Mouse (Mus musculus) CH12.LX (cell line): ENCODE measurements around the gene Hspa12a. TPM values are rescaled to one million over a fixed set of nuclear protein-coding genes. Genes with fewer than 3 reads are reported as not detected.

Experiments
- DNase-seq: peaks from one replicate; pipeline ENCODE4 v3.0.0-alpha.2; 2013; ENCODE audit errors: extremely low read depth
- H3K27ac ChIP-seq: 2 replicates; pipeline ENCODE4 v1.5.1; 2012; ENCODE audit warnings: low read depth, mild to moderate bottlenecking, control low read depth, moderate library complexity; ENCODE audit not compliant: insufficient read depth
- H3K27me3 ChIP-seq: replicated peaks from 2 replicates; pipeline ENCODE3; 2012; ENCODE audit warnings: inconsistent platforms
- H3K36me3 ChIP-seq, 2 experiments: replicated peaks in 1 of 2; 2 replicates each; pipeline versions ENCODE3 to v1.6.1; 2012; ENCODE audit warnings: inconsistent platforms in 1 of 2, low read length in 1 of 2, mild to moderate bottlenecking in 1 of 2, mixed read lengths in 1 of 2, moderate library complexity in 1 of 2; ENCODE audit not compliant: control insufficient read depth in 1 of 2, insufficient read depth in 1 of 2
- H3K4me1 ChIP-seq, 2 experiments: 2 replicates each; pipeline ENCODE4 v1.6.1; 2012; ENCODE audit warnings: inconsistent platforms in 1 of 2, moderate library complexity in 1 of 2; ENCODE audit not compliant: insufficient read depth in 2 of 2, control insufficient read depth in 1 of 2
- H3K4me2 ChIP-seq: 2 replicates; pipeline ENCODE4 v1.6.1; 2012; ENCODE audit warnings: low read depth, mild to moderate bottlenecking, control low read depth; ENCODE audit not compliant: poor library complexity, insufficient read depth, severe bottlenecking
- H3K4me3 ChIP-seq, 3 experiments: fragments of 150-350 bp in 1 of 3; sonication (generic) in 1 of 3; replicated peaks in 1 of 3; 2 replicates each; pipeline versions ENCODE3 to v1.5.1; 2011 to 2012; ENCODE audit warnings: low read depth in 2 of 3, low read length in 2 of 3, mild to moderate bottlenecking in 2 of 3, moderate library complexity in 2 of 3, control low read depth in 1 of 3, improper control_type of control experiment in 1 of 3, inconsistent platforms in 1 of 3, mixed read lengths in 1 of 3; ENCODE audit not compliant: poor library complexity in 1 of 3
- H3K79me2 ChIP-seq: replicated peaks from 2 replicates; pipeline ENCODE4 v1.6.1; 2012; ENCODE audit warnings: mild to moderate bottlenecking, moderate library complexity; ENCODE audit not compliant: control insufficient read depth, poor library complexity, insufficient read depth, severe bottlenecking; ENCODE audit errors: extremely low read depth
- H3K9ac ChIP-seq: 2 replicates; pipeline ENCODE4 v1.6.1; 2012; ENCODE audit warnings: low read depth, mild to moderate bottlenecking, control low read depth, moderate library complexity; ENCODE audit not compliant: insufficient read depth
- H3K9me3 ChIP-seq: replicated peaks from 2 replicates; pipeline ENCODE3; 2012; ENCODE audit warnings: low read length, inconsistent platforms, mixed read lengths
- CHD1 ChIP-seq: IDR thresholded peaks from 2 replicates; pipeline ENCODE4 v1.6.1; 2012; ENCODE audit warnings: low read depth, low read length, improper control_type of control experiment, inconsistent platforms
- CTCF ChIP-seq, 2 experiments: IDR thresholded peaks in 1 of 2; conservative IDR thresholded peaks in 1 of 2; 2 replicates each; pipeline ENCODE4 v1.5.1; 2011 to 2012; ENCODE audit warnings: low read depth in 2 of 2, low read length in 2 of 2, improper control_type of control experiment in 1 of 2, inconsistent platforms in 1 of 2, mild to moderate bottlenecking in 1 of 2, moderate library complexity in 1 of 2
- E2F4 ChIP-seq: IDR thresholded peaks from 2 replicates; pipeline ENCODE4 v1.6.1; 2011; ENCODE audit warnings: low read depth, low read length, improper control_type of control experiment; ENCODE audit not compliant: insufficient replicate concordance
- ELF1 ChIP-seq: IDR thresholded peaks from 2 replicates; pipeline ENCODE4 v1.6.1; 2014; ENCODE audit warnings: low read depth, mild to moderate bottlenecking, inconsistent platforms, low read length, improper control_type of control experiment
- ETS1 ChIP-seq: conservative IDR thresholded peaks from 2 replicates; pipeline ENCODE4 v1.6.1; 2012; ENCODE audit warnings: low read depth, mild to moderate bottlenecking, inconsistent platforms, low read length, improper control_type of control experiment, moderate library complexity
- GABPA ChIP-seq: IDR thresholded peaks from 2 replicates; pipeline ENCODE4 v1.6.1; 2012; ENCODE audit warnings: low read depth, low read length, improper control_type of control experiment, inconsistent platforms; ENCODE audit not compliant: insufficient replicate concordance
- HCFC1 ChIP-seq: IDR thresholded peaks from 2 replicates; pipeline ENCODE4 v1.6.1; 2012; ENCODE audit warnings: low read depth, mild to moderate bottlenecking, inconsistent platforms, low read length, improper control_type of control experiment
- IRF4 ChIP-seq: IDR thresholded peaks from 2 replicates; pipeline ENCODE4 v1.6.1; 2014; ENCODE audit warnings: low read depth, mild to moderate bottlenecking, inconsistent platforms, low read length, improper control_type of control experiment
- JUND ChIP-seq: conservative IDR thresholded peaks from 2 replicates; pipeline ENCODE4 v1.6.1; 2011; ENCODE audit warnings: low read depth, low read length, improper control_type of control experiment
- MAFK ChIP-seq: IDR thresholded peaks from 2 replicates; pipeline ENCODE4 v1.6.1; 2011; ENCODE audit warnings: low read length, improper control_type of control experiment; ENCODE audit not compliant: insufficient replicate concordance
- MAX ChIP-seq: IDR thresholded peaks from 2 replicates; pipeline ENCODE4 v1.6.1; 2011; ENCODE audit warnings: low read length, improper control_type of control experiment
- MAZ ChIP-seq: IDR thresholded peaks from 2 replicates; pipeline ENCODE4 v1.6.1; 2012; ENCODE audit warnings: low read depth, mild to moderate bottlenecking, inconsistent platforms, low read length, improper control_type of control experiment, moderate library complexity
- MEF2A ChIP-seq: IDR thresholded peaks from 2 replicates; pipeline ENCODE4 v1.6.1; 2014; ENCODE audit warnings: low read depth, mild to moderate bottlenecking, inconsistent platforms, low read length, improper control_type of control experiment, borderline replicate concordance
- NRF1 ChIP-seq: IDR thresholded peaks from 2 replicates; pipeline ENCODE4 v1.6.1; 2014; ENCODE audit warnings: low read depth, mild to moderate bottlenecking, inconsistent platforms, low read length, improper control_type of control experiment, moderate library complexity
- PAX5 ChIP-seq: IDR thresholded peaks from 2 replicates; pipeline ENCODE4 v1.6.1; 2012; ENCODE audit warnings: low read length, inconsistent platforms, mixed read lengths
- POLR2A ChIP-seq: IDR thresholded peaks from 2 replicates; pipeline ENCODE4 v1.6.1; 2011; ENCODE audit warnings: low read depth, mild to moderate bottlenecking, improper control_type of control experiment, low read length
- TCF12 ChIP-seq: IDR thresholded peaks from 2 replicates; pipeline ENCODE4 v1.6.1; 2014; ENCODE audit warnings: low read depth, mild to moderate bottlenecking, inconsistent platforms, low read length, improper control_type of control experiment
- UBTF ChIP-seq: IDR thresholded peaks from 2 replicates; pipeline ENCODE4 v1.6.1; 2012; ENCODE audit warnings: low read depth, mild to moderate bottlenecking, inconsistent platforms, low read length, improper control_type of control experiment, moderate library complexity
- USF2 ChIP-seq: conservative IDR thresholded peaks from 2 replicates; pipeline ENCODE4 v1.6.1; 2011; ENCODE audit warnings: low read depth, low read length, improper control_type of control experiment
- ZKSCAN1 ChIP-seq: IDR thresholded peaks from 2 replicates; pipeline ENCODE4 v1.6.1; 2012; ENCODE audit warnings: low read depth, inconsistent platforms, low read length, improper control_type of control experiment, borderline replicate concordance
- ZNF384 ChIP-seq: IDR thresholded peaks from 2 replicates; pipeline ENCODE4 v1.6.1; 2012; ENCODE audit warnings: low read depth, low read length, improper control_type of control experiment, inconsistent platforms
- dilution Hi-C: fragments of 300-500 bp; cut with MboI; formaldehyde crosslinking; loops from 2 replicates; pipeline ENCODE4 v1.14.3; 2020; ENCODE audit warnings: low sequenced_read_pairs; ENCODE audit not compliant: extremely low pct_unique_long_range_greater_than_20kb, extremely low pct_ligation_motif_present
- in situ Hi-C: fragments of 300-500 bp; cut with MboI; formaldehyde crosslinking; loops from 3 replicates; pipeline ENCODE4 v1.14.3; 2019; ENCODE audit warnings: low sequenced_read_pairs, low pct_ligation_motif_present, low pct_unique_long_range_greater_than_20kb, mixed read lengths
- polyA plus RNA-seq: library from polyadenylated mRNA; unstranded; fragments of >175 nt; gene quantifications from 2 replicates; pipeline ENCODE4 v1.2.1, GENCODE M21; 2012; ENCODE audit warnings: low read depth; ENCODE audit not compliant: insufficient read length
- total RNA-seq, 2 experiments: library from RNA; depleted of rRNA; stranded (reverse); fragments of 300-350 nt in 1 of 2; fragments of >200 nt in 1 of 2; gene quantifications; 2 replicates each; pipeline ENCODE4 v1.2.3; 2012 to 2014

The Hspa12a gene
- total and polyA plus RNA-seq, 3 experiments: 1.4 to 1.9 (median 1.4) TPM

DNA sequence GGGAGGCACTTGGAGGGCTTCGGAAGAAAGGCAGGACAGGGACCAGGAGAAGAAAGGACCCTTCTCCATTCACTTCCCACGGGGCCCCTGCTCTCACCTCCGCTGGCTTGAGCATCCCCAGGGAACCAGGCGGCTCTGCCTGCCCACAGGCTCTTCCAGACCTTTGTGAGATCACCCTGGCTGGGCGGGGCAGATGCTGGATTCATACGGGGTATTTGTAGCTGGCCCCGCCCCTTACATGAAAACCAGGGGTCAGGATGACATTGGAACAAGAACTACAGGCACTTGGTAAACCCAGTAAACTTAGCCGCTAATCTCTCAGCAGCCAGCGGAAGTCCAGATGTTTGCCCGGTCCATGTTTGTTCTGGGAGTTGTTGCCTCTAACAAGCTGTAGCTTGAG lies 149.2 kb downstream of the Hspa12a start, which contains the start of gene 1700019N19Rik:
Gene 1700019N19Rik (minus strand): TSS at position 178 of the 400 bp plus-strand sequence.
- in situ Hi-C loops: no loop called here

DNA sequence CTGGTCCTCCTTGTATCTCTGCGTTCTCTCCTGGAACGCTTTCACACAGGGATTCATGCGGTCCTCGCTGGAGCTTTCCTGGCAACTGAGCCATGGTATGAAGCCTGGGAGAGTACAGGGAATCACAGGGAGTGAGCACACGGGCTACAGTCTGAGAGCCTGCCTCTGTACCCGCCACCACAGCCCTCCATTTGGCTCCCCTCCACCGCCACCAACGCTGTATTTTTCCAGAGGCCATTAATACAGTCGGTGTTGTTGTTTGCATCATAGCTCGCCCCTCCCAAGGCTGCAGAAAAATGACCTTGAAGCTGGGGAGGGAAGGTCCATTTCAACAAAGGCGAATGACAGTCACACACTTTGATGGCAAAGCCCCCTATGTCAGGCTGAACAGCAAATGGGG lies 154.3 kb downstream of the Hspa12a start:
- no peak for DNase-seq
- dilution Hi-C loops: no loop called here
- H3K27me3 ChIP-seq: no peaks in the 10 kb centered on the region

More for the DNA sequence above, 149.2 kb downstream of the Hspa12a start, which contains the start of gene 1700019N19Rik:
- no peak for TF ChIP-seq PAX5
- no peak for TF ChIP-seq NRF1
- no peak for TF ChIP-seq ETS1
- no peak for TF ChIP-seq IRF4
- TF ChIP-seq GABPA: no peak
- no peak for TF ChIP-seq JUND
- TF ChIP-seq MAZ: no peak
- no peak for TF ChIP-seq MAFK
- no peak for TF ChIP-seq UBTF
- TF ChIP-seq POLR2A: no peak
- no peak for TF ChIP-seq TCF12
- TF ChIP-seq USF2: no peak
- no peak for TF ChIP-seq CTCF (conservative IDR thresholded peaks at IDR 0.05 in 1 of 2, IDR thresholded peaks at IDR 0.05 in 1 of 2; ENCODE audit: low read depth in 2 of 2, low read length in 2 of 2)
- no peak for TF ChIP-seq E2F4
- TF ChIP-seq ELF1: no peak
- no peak for TF ChIP-seq MAX
- TF ChIP-seq ZNF384: no peak
- no peak for TF ChIP-seq CHD1
- no peak for TF ChIP-seq ZKSCAN1
- Histone ChIP-seq H3K79me2 (no peaks in the 10 kb centered on the region), H3K27ac (no peak within 1 kb of the TSS), H3K4me3 (no peak within 1 kb of the TSS), H3K27me3 (no peaks in the 10 kb centered on the region), H3K4me2 (no peak within 1 kb of the TSS), H3K9me3 (no peaks in the 10 kb centered on the region), H3K9ac (no peak within 1 kb of the TSS), H3K36me3 (no peaks in the 10 kb centered on the region), H3K4me1 (peaks cover 6 to 8% of the 10 kb centered on the region in 2 experiments; a peak in 3 of 4 replicates)
- DNase-seq: no peak
- dilution Hi-C loops: no loop called here

More for the DNA sequence above, 154.3 kb downstream of the Hspa12a start:
- H3K4me1 ChIP-seq: peaks cover 5 to 8% of the 10 kb centered on the region in 2 experiments; a peak in 3 of 4 replicates
- H3K9ac ChIP-seq: no peak overlapping the region
- no peak overlapping the region for H3K27ac ChIP-seq
- no peak overlapping the region for H3K4me3 ChIP-seq
- no peak overlapping the region for H3K4me2 ChIP-seq
- H3K79me2 ChIP-seq: no peaks in the 10 kb centered on the region
- H3K36me3 ChIP-seq: no peaks in the 10 kb centered on the region
- no peak for TF ChIP-seq MEF2A
- TF ChIP-seq ELF1: no peak
- no peak for TF ChIP-seq MAFK
- TF ChIP-seq HCFC1: no peak
- no peak for TF ChIP-seq USF2
- no peaks in the 10 kb centered on the region for H3K9me3 ChIP-seq
- in situ Hi-C loops: no loop called here
